Mouse (Mus musculus): Measurements from ENCODE around the gene Rere.

DNA sequence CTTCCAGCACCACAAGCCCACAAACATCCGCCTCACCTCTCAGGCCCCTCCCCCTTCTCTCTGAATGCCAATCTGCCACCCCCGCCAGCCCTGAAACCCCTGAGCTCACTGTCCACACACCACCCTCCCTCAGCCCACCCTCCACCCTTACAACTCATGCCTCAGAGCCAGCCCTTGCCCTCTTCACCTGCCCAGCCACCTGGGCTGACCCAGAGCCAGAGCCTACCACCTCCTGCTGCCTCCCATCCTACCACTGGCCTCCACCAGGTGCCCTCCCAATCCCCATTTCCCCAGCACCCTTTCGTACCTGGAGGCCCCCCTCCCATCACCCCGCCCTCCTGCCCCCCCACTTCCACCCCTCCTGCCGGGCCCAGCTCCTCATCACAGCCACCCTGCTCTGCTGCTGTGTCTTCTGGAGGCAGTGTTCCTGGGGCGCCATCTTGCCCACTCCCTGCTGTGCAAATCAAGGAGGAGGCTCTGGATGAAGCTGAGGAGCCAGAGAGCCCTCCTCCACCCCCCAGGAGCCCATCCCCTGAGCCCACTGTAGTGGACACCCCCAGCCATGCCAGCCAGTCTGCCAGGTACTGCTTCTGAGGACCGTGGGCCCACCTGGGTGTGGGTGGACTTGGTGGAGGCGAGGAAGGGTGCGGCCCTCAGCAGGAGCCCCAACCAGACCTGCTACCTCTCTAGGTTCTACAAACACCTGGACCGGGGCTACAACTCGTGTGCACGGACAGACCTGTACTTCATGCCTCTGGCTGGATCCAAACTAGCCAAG, 334.0 kb downstream of the Rere start:
- no peak for TF ChIP-seq POLR2AphosphoS2 (IDR thresholded peaks at IDR 0.05; ENCODE audit: low read depth, low read length)
- no peak for TF ChIP-seq ZNF384 (IDR thresholded peaks at IDR 0.05; ENCODE audit: low read depth, low read length)
- TF ChIP-seq USF1 (IDR thresholded peaks at IDR 0.05; ENCODE audit: low read depth, low read length): no peak
- TF ChIP-seq ZKSCAN1 (IDR thresholded peaks at IDR 0.05; ENCODE audit: borderline replicate concordance, low read depth, low read length): no peak
- no peak for TF ChIP-seq GABPA (IDR thresholded peaks at IDR 0.05; ENCODE audit: insufficient replicate concordance, low read depth, low read length)
- no peak for TF ChIP-seq CTCF (conservative IDR thresholded peaks at IDR 0.05 in 1 of 2, IDR thresholded peaks at IDR 0.05 in 1 of 2; ENCODE audit: low read depth in 2 of 2, low read length in 2 of 2)
- no peak for TF ChIP-seq MAFK (IDR thresholded peaks at IDR 0.05; ENCODE audit: insufficient replicate concordance, low read length)
- no peak for TF ChIP-seq ELF1 (IDR thresholded peaks at IDR 0.05; ENCODE audit: low read depth, low read length)
- no peak for TF ChIP-seq SIN3A (IDR thresholded peaks at IDR 0.05; ENCODE audit: low read length)

Measured in CH12.LX (cell line).